Mouse (Mus musculus) cerebellum, adult (tissue): Measurements from ENCODE around the gene Shh.

Experiments
- ATAC-seq: cut with Nextera tagmentation; 2 replicates; pipeline ENCODE4 v1.9.2; 2017; ENCODE audit warnings: mild to moderate bottlenecking, moderate library complexity, mixed read lengths; ENCODE audit not compliant: insufficient number of reproducible peaks, low FRiP score, low TSS enrichment

Gene Shh

GRCm38 (mm10) chr5:28466760-28467306, at the start of gene Shh:
Shh (minus strand) TSS chr5:28467256.
- no peak for ATAC-seq

GRCm38 (mm10) chr5:28500792-28501439, 33.9 kb upstream of the Shh start:
- ATAC-seq, result no peak

GRCm38 (mm10) chr5:28498846-28499245, 31.8 kb upstream of the Shh start:
- no peak for ATAC-seq

GRCm38 (mm10) chr5:28495712-28496650, 28.9 kb upstream of the Shh start:
- no peak for ATAC-seq

GRCm38 (mm10) chr5:28493550-28493949, 26.5 kb upstream of the Shh start:
- ATAC-seq, result no peak

GRCm38 (mm10) chr5:28482991-28483390, 15.9 kb upstream of the Shh start:
- ATAC-seq, result no peak

GRCm38 (mm10) chr5:28481730-28482129, 14.7 kb upstream of the Shh start:
- no peak for ATAC-seq

GRCm38 (mm10) chr5:28476389-28477379, 9.6 kb upstream of the Shh start:
- no peak for ATAC-seq

- no peak for ATAC-seq
Measured at GRCm38 (mm10) chr5:28473556-28473955, 6.5 kb upstream of the Shh start.

- no peak; the same call in 1 of the 2 replicates for ATAC-seq
Measured at GRCm38 (mm10) chr5:28469525-28470202, 2.6 kb upstream of the Shh start.

GRCm38 (mm10) chr5:28466351-28466750, 705 bp downstream of the Shh start:
- ATAC-seq, result no peak

GRCm38 (mm10) chr5:28465526-28465925, 1.5 kb downstream of the Shh start:
- no peak for ATAC-seq

- no peak for ATAC-seq
Measured at GRCm38 (mm10) chr5:28465099-28465406, 2.0 kb downstream of the Shh start.

GRCm38 (mm10) chr5:28464361-28465098, 2.5 kb downstream of the Shh start:
- no peak for ATAC-seq

- ATAC-seq, result no peak
Measured at GRCm38 (mm10) chr5:28463656-28464055, 3.4 kb downstream of the Shh start.

GRCm38 (mm10) chr5:28462741-28463590, 4.1 kb downstream of the Shh start:
- no peak for ATAC-seq

- ATAC-seq, result no peak
Measured at GRCm38 (mm10) chr5:28461376-28461775, 5.7 kb downstream of the Shh start.
